Comparison of ENCODE assay signal across 18 mouse cellular contexts in genomic region chr14:12029926-12030325, GRCm38 (mm10).
A peak's percentile ranks its signal among the peaks of the same experiment; 100 is the strongest.
DNase-seq lines count a peak whose midpoint lies in the region; ATAC-seq and TF ChIP-seq lines count a peak whose summit lies in the region.
"Had no signal": no experiment of that assay in that cellular context is flagged by ENCODE, and none has a peak within 500 bp of the region (broad histone marks: within the 10 kb centered on the region; RNA-seq: fewer than 3 reads in every experiment).

No protein-coding gene starts in this region.

- H3K4me1 ChIP-seq in forebrain, postnatal 0 days (ENCODE audit: insufficient read depth), result no peaks in the 10 kb centered on the region
- H3K4me1 ChIP-seq in forebrain, embryonic 14.5 days (ENCODE audit: control insufficient read depth, insufficient read depth, low read length), result no peaks in the 10 kb centered on the region
- peaks cover 5% of the 10 kb centered on the region; the same call in 1 of the 2 replicates for H3K4me1 ChIP-seq in kidney, embryonic 15.5 days
- H3K4me1 ChIP-seq in cortical plate, adult 2 months (ENCODE audit: control insufficient read depth, insufficient read depth, low read length), result no peaks in the 10 kb centered on the region
- H3K4me1 ChIP-seq: hindbrain, embryonic 10.5 days; liver, embryonic 12.5 days; neural tube, embryonic 13.5 days had no signal

- H3K36me3 ChIP-seq in forebrain, postnatal 0 days (ENCODE audit: insufficient read depth), result no peaks in the 10 kb centered on the region
- H3K36me3 ChIP-seq in forebrain, embryonic 14.5 days (ENCODE audit: control insufficient read depth, insufficient read depth, low read length), result no peaks in the 10 kb centered on the region
- peaks cover 4% of the 10 kb centered on the region; the same call in 1 of the 2 replicates for H3K36me3 ChIP-seq in kidney, embryonic 15.5 days
- H3K36me3 ChIP-seq: heart, embryonic 12.5 days; liver, embryonic 12.5 days; neural tube, embryonic 13.5 days had no signal

- no peak for DNase-seq in forebrain, postnatal 0 days
- no peak for DNase-seq in forebrain, embryonic 14.5 days (ENCODE audit: low spot score)
- peak; percentile 49 for DNase-seq in kidney, postnatal 10 days
- DNase-seq in ES-CJ7 (ENCODE audit: low read depth, low spot score), result peak; percentile 11
- no peak for DNase-seq in spleen, adult 12 weeks (ENCODE audit: low spot score)
- DNase-seq in left cerebral cortex, adult 18-20 months (ENCODE audit: low spot score in 2 of 2), result no peak
- DNase-seq: B cell, adult 2 months; cerebellum, adult 11-12 months; gastrocnemius, postnatal 25 days; left cerebral cortex, postnatal 4 days; right cerebral cortex, postnatal 4 days; thymus, adult 18-20 months had no signal

- no peak overlapping the region for H3K9ac ChIP-seq in forebrain, postnatal 0 days
- no peak overlapping the region for H3K9ac ChIP-seq in forebrain, embryonic 14.5 days (ENCODE audit: low read length)
- H3K9ac ChIP-seq in kidney, embryonic 15.5 days, result no peak overlapping the region
- H3K9ac ChIP-seq: heart, embryonic 12.5 days; liver, embryonic 12.5 days; neural tube, embryonic 13.5 days had no signal

- no peaks in the 10 kb centered on the region for H3K9me3 ChIP-seq in forebrain, postnatal 0 days (ENCODE audit: low read length)
- H3K9me3 ChIP-seq in forebrain, embryonic 14.5 days (replicated peaks; ENCODE audit: control insufficient read depth, low read length), result no peaks in the 10 kb centered on the region
- no peaks in the 10 kb centered on the region for H3K9me3 ChIP-seq in kidney, embryonic 15.5 days (replicated peaks)
- H3K9me3 ChIP-seq: liver, embryonic 12.5 days; neural tube, embryonic 13.5 days had no signal

- TF ChIP-seq POLR2A in cortical plate, adult 2 months (IDR thresholded peaks at IDR 0.05; ENCODE audit: extremely low read depth, insufficient read depth, low read length), result no peak

- H3K4me3 ChIP-seq in forebrain, postnatal 0 days (ENCODE audit: low read depth, low read length), result no peak overlapping the region
- no peak overlapping the region for H3K4me3 ChIP-seq in forebrain, embryonic 14.5 days (ENCODE audit: low read depth, low read length)
- no peak overlapping the region for H3K4me3 ChIP-seq in kidney, embryonic 15.5 days (replicated peaks)
- no peak overlapping the region for H3K4me3 ChIP-seq in cortical plate, adult 2 months (ENCODE audit: insufficient read depth, low read length)
- H3K4me3 ChIP-seq: heart, embryonic 12.5 days; hindbrain, embryonic 10.5 days; liver, embryonic 12.5 days; neural tube, embryonic 13.5 days had no signal

- no peak overlapping the region for H3K4me2 ChIP-seq in forebrain, postnatal 0 days (ENCODE audit: low read depth)
- H3K4me2 ChIP-seq in forebrain, embryonic 14.5 days (ENCODE audit: low read length), result no peak overlapping the region
- H3K4me2 ChIP-seq in kidney, embryonic 15.5 days, result no peak overlapping the region
- H3K4me2 ChIP-seq: heart, embryonic 12.5 days; liver, embryonic 12.5 days; neural tube, embryonic 13.5 days had no signal

- ATAC-seq in forebrain, postnatal 0 days, result no peak
- ATAC-seq in forebrain, embryonic 14.5 days, result no peak
- no peak for ATAC-seq in kidney, embryonic 15.5 days (replicated peaks; ENCODE audit: low FRiP score)
- ATAC-seq: liver, embryonic 12.5 days had no signal

- TF ChIP-seq CTCF in forebrain, postnatal 0 days (IDR thresholded peaks at IDR 0.05; ENCODE audit: low read depth), result 0 out of 2 replicates have a peak, but pooled peaks have one; percentile 7
- TF ChIP-seq CTCF in cortical plate, adult 2 months (IDR thresholded peaks at IDR 0.05; ENCODE audit: extremely low read depth, insufficient read depth, low read length), result 0 out of 2 replicates have a peak, but pooled peaks have one; percentile 0

- H3K27me3 ChIP-seq in forebrain, postnatal 0 days (ENCODE audit: insufficient read depth, low read length), result no peaks in the 10 kb centered on the region
- no peaks in the 10 kb centered on the region for H3K27me3 ChIP-seq in forebrain, embryonic 14.5 days (replicated peaks; ENCODE audit: control insufficient read depth, insufficient read depth, low read length)
- no peaks in the 10 kb centered on the region for H3K27me3 ChIP-seq in kidney, embryonic 15.5 days
- H3K27me3 ChIP-seq: heart, embryonic 12.5 days; liver, embryonic 12.5 days; neural tube, embryonic 13.5 days had no signal

- H3K27ac ChIP-seq in forebrain, postnatal 0 days (ENCODE audit: low read depth, low read length), result no peak overlapping the region
- no peak overlapping the region for H3K27ac ChIP-seq in forebrain, embryonic 14.5 days (ENCODE audit: low read depth, low read length)
- no peak overlapping the region for H3K27ac ChIP-seq in kidney, embryonic 15.5 days
- H3K27ac ChIP-seq in cortical plate, adult 2 months (ENCODE audit: insufficient read depth, low read length), result no peak overlapping the region
- H3K27ac ChIP-seq: hindbrain, embryonic 10.5 days; liver, embryonic 12.5 days; neural tube, embryonic 13.5 days had no signal

- 78% methylated on average over 2 of the region's 2 CpGs for WGBS in forebrain, postnatal 0 days
- 85% methylated on average over 2 of the region's 2 CpGs for WGBS in forebrain, embryonic 14.5 days
- 79% methylated on average over 2 of the region's 2 CpGs for WGBS in kidney, embryonic 15.5 days

Comparison
In these comparisons a context has a peak if more than half of its experiments do, and no peak if none do; other contexts are left out.
1. DNase-seq: peak in kidney, postnatal 10 days (single experiment) and ES-CJ7 (single experiment); none in forebrain, postnatal 0 days (single experiment), forebrain, embryonic 14.5 days (single experiment), spleen, adult 12 weeks (single experiment) and left cerebral cortex, adult 18-20 months (0 of 2).